Mouse (Mus musculus) myocyte (in vitro differentiated cells): ENCODE measurements around the gene Cers6.
A peak's percentile ranks its signal among the peaks of the same experiment; 100 is the strongest.

Source experiments
- CEBPB ChIP-seq: IDR thresholded peaks from 2 replicates; pipeline ENCODE4 v1.6.1; 2011; ENCODE audit warnings: mild to moderate bottlenecking, moderate library complexity; ENCODE audit not compliant: poor library complexity, insufficient read depth, severe bottlenecking
- E2F4 ChIP-seq: IDR thresholded peaks from one replicate; pipeline ENCODE4 v1.6.1; 2011; ENCODE audit warnings: mild to moderate bottlenecking, control low read depth, moderate library complexity; ENCODE audit not compliant: insufficient read depth
- MAX ChIP-seq: IDR thresholded peaks from one replicate; pipeline ENCODE4 v1.6.1; 2011; ENCODE audit warnings: low read depth, mild to moderate bottlenecking, control low read depth
- MYOG ChIP-seq, 3 experiments: IDR thresholded peaks; one replicate each; pipeline ENCODE4 v1.6.1; 2011; ENCODE audit warnings: control low read depth in 2 of 3, low read depth in 2 of 3, mild to moderate bottlenecking in 2 of 3; ENCODE audit not compliant: insufficient read length in 2 of 3, control insufficient read depth in 1 of 3, insufficient read depth in 1 of 3
- POLR2A ChIP-seq: IDR thresholded peaks from one replicate; pipeline ENCODE4 v1.6.1; 2011; ENCODE audit warnings: low read depth, mild to moderate bottlenecking, control low read depth, moderate library complexity; ENCODE audit not compliant: insufficient read length
- POLR2AphosphoS2 ChIP-seq: IDR thresholded peaks from one replicate; pipeline ENCODE4 v1.6.1; 2011; ENCODE audit warnings: low read depth, control low read depth; ENCODE audit not compliant: insufficient read length
- REST ChIP-seq: IDR thresholded peaks from one replicate; pipeline ENCODE4 v1.6.1; 2011; ENCODE audit warnings: mild to moderate bottlenecking, control low read depth, moderate library complexity; ENCODE audit not compliant: insufficient read depth, insufficient read length
- TCF12 ChIP-seq: IDR thresholded peaks from one replicate; pipeline ENCODE4 v1.6.1; 2011; ENCODE audit warnings: mild to moderate bottlenecking, control low read depth; ENCODE audit not compliant: poor library complexity, insufficient read depth, severe bottlenecking
- TCF3 ChIP-seq: IDR thresholded peaks from one replicate; pipeline ENCODE4 v1.6.1; 2011; ENCODE audit warnings: low read depth, control low read depth; ENCODE audit not compliant: insufficient read length
- USF1 ChIP-seq: IDR thresholded peaks from one replicate; pipeline ENCODE4 v1.6.1; 2011; ENCODE audit warnings: low read depth, mild to moderate bottlenecking, control low read depth, moderate library complexity

DNA sequence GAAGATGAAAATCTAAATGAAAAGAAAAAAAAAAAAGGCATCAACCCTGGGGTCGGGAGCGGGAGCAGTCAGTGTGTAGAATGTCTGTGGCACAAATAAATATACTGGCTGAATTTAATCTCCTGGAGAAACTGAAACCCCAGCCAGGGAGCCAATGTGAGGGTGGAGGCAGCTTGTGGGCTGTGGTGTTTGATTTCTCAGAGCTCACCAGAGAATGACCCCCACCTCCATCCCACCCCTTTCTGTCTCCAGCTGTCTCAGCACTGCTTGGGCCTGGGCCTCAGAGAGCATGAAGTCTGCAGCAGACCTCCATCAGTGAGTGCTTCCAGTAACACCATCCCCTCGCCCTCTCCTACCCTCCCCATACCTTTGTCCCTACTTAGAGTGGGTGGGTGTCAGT lies 294.6 kb downstream of the Cers6 start:
- TF ChIP-seq CEBPB (no peak), POLR2A (no peak), MAX (no peak), USF1 (no peak), POLR2AphosphoS2 (no peak), E2F4 (no peak), TCF12 (no peak), MYOG (IDR thresholded peaks at IDR 0.05; ENCODE audit: control insufficient read depth in 1 of 3, insufficient read depth in 1 of 3, insufficient read length in 2 of 3, low read depth in 2 of 3) (peak in 1 of 3 experiments; percentile 41), REST (no peak), TCF3 (no peak)
